Mouse (Mus musculus) embryonic fibroblast, embryonic 13.5 days (primary cell): ENCODE results near the gene Atxn7.

Experiments
- CTCF ChIP-seq: IDR thresholded peaks from 2 replicates; pipeline ENCODE4 v1.5.1; 2011; ENCODE audit warnings: mild to moderate bottlenecking, control low read depth, low read length, moderate library complexity, borderline replicate concordance; ENCODE audit not compliant: insufficient read depth
- POLR2A ChIP-seq: IDR thresholded peaks from 2 replicates; pipeline ENCODE4 v1.6.1; 2011; ENCODE audit warnings: low read depth, mild to moderate bottlenecking, control low read depth, low read length, moderate library complexity

GRCm38 (mm10) chr14:14054386-14054785 is 93.1 kb downstream of the Atxn7 start:
- no peak for TF ChIP-seq POLR2A
- TF ChIP-seq CTCF, result no peak
